Mouse (Mus musculus) stomach, postnatal 0 days (tissue): Measurements from ENCODE around the gene Palm. TPM values are rescaled to one million over a fixed set of nuclear protein-coding genes. Genes with fewer than 3 reads are reported as not detected.

Experiments
- ATAC-seq: fragments of 200-750 bp; cut with Nextera tagmentation; 2 replicates; pipeline ENCODE4 v1.8.0; 2017; ENCODE audit not compliant: low FRiP score, low TSS enrichment
- DNase-seq: peaks from one replicate; pipeline ENCODE4 v3.0.0-alpha.2; 2016; ENCODE audit warnings: low spot score
- H3K27ac ChIP-seq: fragments of 300-500 bp; sonication (generic); replicated peaks from 2 replicates; pipeline ENCODE4 v1.5.1; 2014; ENCODE audit warnings: mild to moderate bottlenecking, control low read depth
- H3K27me3 ChIP-seq: fragments of 300-500 bp; sonication (generic); 2 replicates; pipeline ENCODE4 v1.6.1; 2014; ENCODE audit warnings: low read length; ENCODE audit not compliant: control insufficient read depth, insufficient read depth
- H3K36me3 ChIP-seq: fragments of 300-500 bp; sonication (generic); 2 replicates; pipeline ENCODE4 v1.6.1; 2014; ENCODE audit warnings: low read length, mixed read lengths; ENCODE audit not compliant: control insufficient read depth, insufficient read depth
- H3K4me1 ChIP-seq: fragments of 300-500 bp; sonication (generic); replicated peaks from 2 replicates; pipeline ENCODE4 v1.6.1; 2014; ENCODE audit warnings: antibody characterized with exemption; ENCODE audit not compliant: control insufficient read depth, insufficient read depth
- H3K4me2 ChIP-seq: fragments of 300-500 bp; sonication (generic); replicated peaks from 2 replicates; pipeline ENCODE4 v1.6.1; 2014; ENCODE audit warnings: low read depth, mild to moderate bottlenecking, control low read depth, moderate library complexity
- H3K4me3 ChIP-seq: fragments of 300-500 bp; sonication (generic); 2 replicates; pipeline ENCODE4 v1.5.1; 2014; ENCODE audit warnings: low read depth, low read length, control low read depth
- H3K9ac ChIP-seq: fragments of 300-500 bp; sonication (generic); 2 replicates; pipeline ENCODE4 v1.6.1; 2014; ENCODE audit warnings: mild to moderate bottlenecking, low read length, control low read depth, mixed read lengths
- H3K9me3 ChIP-seq: fragments of 300-500 bp; sonication (generic); 2 replicates; pipeline ENCODE4 v1.6.1; 2016; ENCODE audit warnings: low read length; ENCODE audit not compliant: control insufficient read depth
- CTCF ChIP-seq: IDR thresholded peaks from 2 replicates; pipeline ENCODE4 v1.5.1; 2016; ENCODE audit warnings: antibody characterized with exemption, low read depth, mild to moderate bottlenecking, moderate library complexity
- EP300 ChIP-seq: optimal IDR thresholded peaks from 2 replicates; pipeline ENCODE3; 2016; ENCODE audit warnings: antibody characterized with exemption
- WGBS: fragments of 180-500 bp; shearing (Covaris S2); extraction: QIAGEN DNeasy Blood & Tissue Kit; methylation state at CpG from one replicate; pipeline ENCODE4 v1.1.7; 2014; 5-methylcytosine and 5-hydroxymethylcytosine counted together
- polyA plus RNA-seq: library from polyadenylated mRNA; unstranded; fragments of >200 nt; fragmentation: Nextera tagmentation; extraction: Ambion mirVana; gene quantifications from 2 replicates; pipeline ENCODE4 v1.2.1, GENCODE M21; 2015

The Palm gene
- polyA plus RNA-seq, 1 experiment from 2014 or later: 27.8 TPM

- no peaks in the 10 kb centered on the region for H3K27me3 ChIP-seq
- H3K4me1 ChIP-seq: 0 out of 2 replicates have a peak, but pooled peaks cover 2% of the 10 kb centered on the region
- H3K4me3 ChIP-seq: no peak overlapping the region
- no peaks in the 10 kb centered on the region for H3K9me3 ChIP-seq
- peak; percentile 51 for TF ChIP-seq CTCF
- no peak for TF ChIP-seq EP300
- DNase-seq (no peak), ATAC-seq (no peak)
- H3K27ac ChIP-seq: no peak overlapping the region
- H3K4me2 ChIP-seq: no peak overlapping the region
- 63% methylated on average over 5 of the region's 5 CpGs for WGBS
- H3K9ac ChIP-seq: no peak overlapping the region
- no peaks in the 10 kb centered on the region for H3K36me3 ChIP-seq
Measured at GRCm38 (mm10) chr10:79774486-79775279, 18.7 kb upstream of the Palm start.

GRCm38 (mm10) chr10:79777103-79777531, 16.3 kb upstream of the Palm start, which contains the start of gene Fstl3:
Gene Fstl3 (plus strand): TSS chr10:79777272.
- Histone ChIP-seq H3K36me3 (no peaks in the 10 kb centered on the region), H3K27ac (peak within 1 kb of the TSS; percentile 75), H3K4me3 (peak within 1 kb of the TSS; percentile 46), H3K9me3 (no peaks in the 10 kb centered on the region), H3K9ac (peak within 1 kb of the TSS; percentile 63), H3K4me1 (peaks cover 2% of the 10 kb centered on the region; the same call in 1 of the 2 replicates), H3K27me3 (no peaks in the 10 kb centered on the region), H3K4me2 (peak within 1 kb of the TSS; percentile 72)
- WGBS: 1% methylated on average over 34 of the region's 39 CpGs
- ATAC-seq: no peak
- no peak for TF ChIP-seq EP300
- TF ChIP-seq CTCF: no peak
- DNase-seq: peak; percentile 61

GRCm38 (mm10) chr10:79778006-79778405, 15.4 kb upstream of the Palm start:
- H3K9me3 ChIP-seq: no peaks in the 10 kb centered on the region
- H3K4me1 ChIP-seq: peaks cover 2% of the 10 kb centered on the region; the same call in 1 of the 2 replicates
- peak overlapping the region; percentile 46; the same call in 1 of the 2 replicates for H3K4me3 ChIP-seq
- no peaks in the 10 kb centered on the region for H3K36me3 ChIP-seq
- H3K4me2 ChIP-seq: peak overlapping the region; percentile 72
- no peaks in the 10 kb centered on the region for H3K27me3 ChIP-seq
- H3K27ac ChIP-seq: peak overlapping the region; percentile 75
- TF ChIP-seq CTCF (no peak), EP300 (no peak)
- no peak for ATAC-seq
- H3K9ac ChIP-seq: no peak overlapping the region
- peak; percentile 72 for DNase-seq
- 9% methylated on average over 15 of the region's 15 CpGs for WGBS

GRCm38 (mm10) chr10:79779193-79779592, 14.2 kb upstream of the Palm start:
- H3K27ac ChIP-seq: no peak overlapping the region
- no peaks in the 10 kb centered on the region for H3K36me3 ChIP-seq
- DNase-seq (no peak), ATAC-seq (no peak)
- WGBS: 38% methylated on average over 2 of the region's 2 CpGs
- no peak overlapping the region for H3K4me3 ChIP-seq
- H3K9ac ChIP-seq: no peak overlapping the region
- no peaks in the 10 kb centered on the region for H3K9me3 ChIP-seq
- TF ChIP-seq CTCF (no peak), EP300 (no peak)
- no peaks in the 10 kb centered on the region for H3K27me3 ChIP-seq
- H3K4me1 ChIP-seq: peaks cover 2% of the 10 kb centered on the region; the same call in 1 of the 2 replicates
- H3K4me2 ChIP-seq: no peak overlapping the region

- Histone ChIP-seq H3K4me1 (peaks cover 2% of the 10 kb centered on the region; the same call in 1 of the 2 replicates), H3K27me3 (no peaks in the 10 kb centered on the region), H3K9me3 (no peaks in the 10 kb centered on the region), H3K36me3 (no peaks in the 10 kb centered on the region), H3K4me3 (peak overlapping the region; percentile 41), H3K4me2 (peak overlapping the region; percentile 62), H3K27ac (peak overlapping the region; percentile 37), H3K9ac (peak overlapping the region; percentile 27)
- TF ChIP-seq EP300: no peak
- TF ChIP-seq CTCF: peak; percentile 89
- ATAC-seq (peak; percentile 92), DNase-seq (peak; percentile 100)
- 2% methylated on average over 55 of the region's 55 CpGs for WGBS
Measured at GRCm38 (mm10) chr10:79779784-79780663, 13.3 kb upstream of the Palm start.
